Mouse (Mus musculus): ENCODE data around the gene Kirrel.
A peak's percentile ranks its signal among the peaks of the same experiment; 100 is the strongest.
"Not testable (repeated sequence)": the region's sequence is repeated elsewhere in the genome, so short reads cannot be mapped to it uniquely, and the experiment has no call there.

Gene Kirrel

GRCm38 (mm10) chr3:87131694-87132347, 42.7 kb downstream of the Kirrel start:
- DNase-seq: no peak

DNA sequence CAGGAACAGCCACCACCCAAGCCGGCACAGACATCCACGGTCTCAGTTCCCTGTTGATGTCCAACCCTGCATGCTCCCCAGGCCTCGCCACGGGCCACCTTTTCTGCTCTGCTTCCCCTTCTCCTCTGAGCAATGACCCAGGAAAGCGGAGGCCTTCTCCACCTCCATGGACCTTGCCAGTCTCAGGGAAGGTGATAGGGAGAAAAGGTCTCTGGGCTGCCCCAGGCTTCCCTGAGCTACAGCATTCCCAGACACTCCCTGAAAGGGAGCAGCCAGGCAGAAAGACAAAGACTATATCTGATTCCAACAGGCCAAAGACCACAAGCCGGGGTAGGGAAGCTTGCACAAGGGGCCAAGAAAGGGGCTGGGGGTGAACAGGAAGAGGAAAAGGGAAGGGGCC, 43.6 kb downstream of the Kirrel start:
- no peak for DNase-seq

DNA sequence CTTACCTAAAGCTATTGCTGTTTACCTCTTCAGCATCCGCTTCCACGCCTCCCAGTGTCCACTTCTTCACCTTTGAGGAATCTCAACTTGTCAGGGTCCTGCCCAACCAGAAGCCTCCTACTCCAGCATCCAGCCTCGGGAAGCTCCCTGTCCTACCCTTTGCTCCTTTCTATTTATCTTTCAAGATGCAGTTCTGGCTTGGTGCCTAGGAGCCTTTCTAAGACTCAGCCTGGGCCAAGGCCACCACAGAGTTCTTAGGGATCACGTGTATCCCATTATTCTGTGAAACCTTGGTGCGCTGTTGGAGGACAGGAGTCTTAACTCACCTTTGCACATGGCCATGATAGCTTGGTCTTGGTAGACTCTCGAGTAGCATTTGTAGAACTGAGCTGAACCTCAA, 50.8 kb downstream of the Kirrel start:
- DNase-seq: no peak

DNA sequence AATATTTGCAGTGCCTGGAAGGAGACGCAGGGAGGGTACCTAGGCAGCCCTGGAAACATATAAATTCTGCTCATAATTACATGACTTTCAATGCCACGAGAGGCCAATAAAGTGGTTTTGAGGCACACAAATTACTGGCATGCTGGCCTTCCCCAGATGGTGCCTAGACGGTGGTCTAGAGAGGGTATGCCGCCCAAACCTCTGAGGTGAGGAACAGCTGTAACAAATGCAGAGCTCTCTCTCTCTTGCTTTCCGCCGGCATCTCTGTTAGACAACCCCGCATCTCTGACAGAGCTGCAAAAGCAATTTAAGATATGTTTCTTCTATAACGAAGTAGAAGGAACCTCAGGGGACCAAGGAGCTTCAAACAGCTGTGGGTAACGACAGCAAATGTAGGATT, 56.3 kb downstream of the Kirrel start:
- no peak for DNase-seq

DNA sequence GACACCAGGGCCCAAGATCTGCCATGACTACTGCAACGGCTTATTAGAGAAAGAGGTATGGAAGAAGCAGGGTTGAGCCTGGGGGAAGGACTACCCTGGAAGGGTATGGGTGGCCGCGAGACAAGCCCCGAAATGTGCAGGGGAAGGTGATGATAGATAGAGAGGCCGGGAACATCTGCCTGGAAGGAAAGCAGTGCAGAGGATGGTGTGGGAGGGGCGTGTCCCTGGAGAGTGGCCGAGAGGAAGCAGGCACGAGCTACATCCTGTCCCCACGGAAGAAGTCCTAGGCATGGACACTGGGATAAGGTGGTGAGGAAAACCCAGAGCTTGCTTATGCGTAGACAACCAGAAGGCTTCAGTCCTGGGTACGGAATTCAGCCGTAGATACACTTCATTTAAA, 56.9 kb downstream of the Kirrel start:
- DNase-seq: no peak

GRCm38 (mm10) chr3:87115726-87116540, 58.6 kb downstream of the Kirrel start:
- DNase-seq: no peak

DNA sequence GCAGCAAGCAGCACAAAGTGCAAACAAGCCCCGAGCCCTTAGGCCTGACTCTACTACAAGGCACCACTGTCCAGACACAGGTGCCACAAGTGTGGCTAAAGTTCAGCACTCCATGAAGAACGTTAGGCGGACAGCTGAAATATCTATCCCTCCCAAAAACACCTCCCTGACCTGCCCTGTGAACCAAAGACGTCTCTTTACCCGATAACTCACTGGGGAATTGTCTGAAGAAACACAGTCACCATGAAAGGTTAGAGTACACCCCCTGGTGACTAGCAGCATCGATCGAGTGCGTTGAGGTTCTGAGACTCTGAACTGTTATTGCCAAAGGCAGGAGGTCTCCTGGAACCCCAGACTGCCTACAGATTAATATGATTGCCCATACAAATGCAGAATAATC, 59.3 kb downstream of the Kirrel start:
- no peak for DNase-seq

DNA sequence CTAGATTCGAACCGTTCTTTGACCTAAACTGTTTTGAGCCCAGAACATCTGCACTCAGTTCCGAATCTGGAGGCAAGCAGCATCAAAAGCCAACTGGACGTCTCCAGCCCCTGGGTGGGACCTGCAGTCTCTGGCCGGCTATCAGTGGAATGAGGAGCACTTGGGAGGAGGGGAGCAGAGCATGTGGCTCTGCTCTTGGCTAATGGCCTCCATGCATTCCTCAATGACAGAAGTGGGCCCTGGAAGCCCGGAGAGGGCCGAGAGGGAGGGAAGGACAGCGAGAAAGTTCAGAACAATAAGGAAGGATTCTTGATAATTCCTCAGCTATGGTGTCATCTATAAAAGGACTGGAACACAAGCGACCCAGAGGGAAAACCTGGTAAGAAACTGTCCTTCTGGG, 59.7 kb downstream of the Kirrel start:
- no peak for DNase-seq

- not testable (repeated sequence) for DNase-seq
Measured at GRCm38 (mm10) chr3:87113881-87114280, 60.7 kb downstream of the Kirrel start.

- no peak for DNase-seq
Measured at GRCm38 (mm10) chr3:87112264-87112663, 62.3 kb downstream of the Kirrel start.

DNA sequence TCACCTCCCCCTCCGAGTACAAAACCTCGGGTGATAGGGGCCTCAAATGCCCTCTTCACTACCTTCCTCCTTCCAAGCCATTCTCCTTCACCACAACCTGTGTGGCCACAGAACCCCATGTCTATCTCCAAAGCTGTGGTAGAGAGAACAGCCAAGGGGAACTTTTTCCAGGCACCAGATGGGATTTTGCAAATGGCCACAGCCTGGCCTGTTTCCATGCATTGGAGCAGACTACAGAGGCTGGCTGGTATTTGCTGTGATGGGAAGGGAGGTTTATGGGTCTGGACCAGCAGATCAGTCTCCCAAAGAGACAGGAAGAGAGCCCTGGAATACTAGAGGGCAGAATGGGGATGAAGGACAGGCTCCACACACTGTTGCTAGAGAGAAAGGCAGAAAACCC, 69.7 kb downstream of the Kirrel start:
- no peak for DNase-seq

DNA sequence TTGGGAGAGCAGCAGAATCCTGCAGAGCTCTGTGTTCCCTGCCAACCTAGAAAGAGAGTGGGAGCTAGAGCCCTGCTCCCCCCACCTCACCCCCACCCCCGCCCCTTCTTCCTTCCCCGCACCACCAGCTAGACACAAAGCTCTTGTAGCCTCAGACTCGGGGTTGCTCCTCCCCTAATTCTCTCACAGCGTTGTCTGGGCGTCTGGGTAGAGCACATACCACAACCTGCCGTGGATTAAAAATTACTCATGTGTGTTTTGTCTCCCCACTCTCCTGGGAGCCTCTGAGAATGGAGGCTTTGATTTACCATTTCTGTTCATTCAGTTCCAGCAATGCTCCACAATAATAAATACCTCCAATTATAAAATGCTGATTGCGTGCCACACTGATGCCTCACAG, 72.2 kb downstream of the Kirrel start:
- DNase-seq: no peak

DNA sequence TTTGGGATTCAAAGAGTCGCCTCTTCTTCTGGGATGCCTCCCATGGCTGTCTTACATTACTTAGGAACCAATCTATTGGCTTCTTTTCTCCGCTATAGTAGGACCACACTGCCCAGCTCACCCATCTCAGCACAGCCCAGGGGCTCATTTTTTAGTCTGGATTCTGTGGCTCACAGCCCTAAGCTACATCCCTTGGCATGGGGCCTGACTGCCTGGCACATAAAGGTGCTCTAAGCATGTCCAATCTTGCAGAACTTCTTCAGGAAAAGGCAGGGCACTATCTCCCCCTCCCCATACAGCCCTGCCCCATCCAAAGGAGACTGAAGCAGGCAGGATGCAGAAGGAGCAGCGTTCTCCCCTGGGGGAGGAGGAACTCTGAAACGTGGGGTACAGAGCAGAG, 73.6 kb downstream of the Kirrel start:
- DNase-seq: no peak

DNA sequence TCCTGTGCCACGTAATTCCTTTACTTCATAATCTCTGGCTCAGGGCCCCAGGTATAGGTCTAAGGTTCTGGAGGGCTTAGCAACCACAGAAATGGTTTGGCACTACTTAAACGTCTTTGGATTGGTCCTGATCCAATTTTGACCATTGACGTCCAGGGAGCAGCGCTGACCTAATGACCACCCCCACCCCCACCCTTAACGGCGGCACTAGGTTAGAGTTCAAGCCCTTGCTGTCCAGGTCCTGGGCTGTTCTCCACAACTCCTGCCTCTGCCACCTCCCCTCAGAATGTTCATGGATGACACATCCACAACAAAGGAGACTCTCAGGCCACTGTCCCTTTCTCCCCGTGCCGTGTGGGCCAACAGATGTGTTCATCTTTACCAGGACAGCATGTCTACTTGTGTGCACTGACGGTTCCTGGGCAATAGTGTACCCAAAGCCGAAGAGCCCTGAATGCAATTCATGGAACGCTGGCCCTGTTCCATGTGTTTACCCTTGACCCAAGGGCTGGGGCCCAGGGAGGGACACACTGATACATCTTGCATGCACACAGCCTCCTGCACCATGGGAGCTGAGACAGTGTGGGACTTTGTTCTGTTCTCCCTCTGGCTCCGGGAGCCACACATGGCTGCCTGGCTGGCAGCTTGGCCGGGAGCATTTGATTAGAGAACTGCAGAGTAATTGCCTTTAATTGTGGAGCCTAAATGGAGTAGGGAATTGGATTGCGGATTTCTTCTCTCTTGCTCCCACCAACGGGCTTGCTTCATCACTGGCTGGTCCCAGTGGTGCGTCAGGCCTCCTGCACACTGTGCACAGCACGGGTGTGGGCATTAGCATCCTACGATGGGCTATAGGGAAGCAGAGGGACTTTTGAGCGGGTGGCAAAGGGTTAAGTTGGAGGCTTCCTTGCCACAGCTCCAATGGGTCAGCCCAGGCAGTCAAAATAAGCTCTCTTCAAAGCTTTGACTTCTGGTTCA, 76.3 kb downstream of the Kirrel start:
- DNase-seq: no peak

GRCm38 (mm10) chr3:87097205-87097604, 77.3 kb downstream of the Kirrel start:
- DNase-seq: no peak

- peak; percentile 14 for DNase-seq
Measured at GRCm38 (mm10) chr3:87093718-87094117, 80.8 kb downstream of the Kirrel start.

GRCm38 (mm10) chr3:87089694-87090565, 84.6 kb downstream of the Kirrel start:
- peak; percentile 69 for DNase-seq

GRCm38 (mm10) chr3:87087146-87087545, 87.4 kb downstream of the Kirrel start:
- DNase-seq: no peak

GRCm38 (mm10) chr3:87082235-87082634, 92.3 kb downstream of the Kirrel start:
- DNase-seq: no peak

DNA sequence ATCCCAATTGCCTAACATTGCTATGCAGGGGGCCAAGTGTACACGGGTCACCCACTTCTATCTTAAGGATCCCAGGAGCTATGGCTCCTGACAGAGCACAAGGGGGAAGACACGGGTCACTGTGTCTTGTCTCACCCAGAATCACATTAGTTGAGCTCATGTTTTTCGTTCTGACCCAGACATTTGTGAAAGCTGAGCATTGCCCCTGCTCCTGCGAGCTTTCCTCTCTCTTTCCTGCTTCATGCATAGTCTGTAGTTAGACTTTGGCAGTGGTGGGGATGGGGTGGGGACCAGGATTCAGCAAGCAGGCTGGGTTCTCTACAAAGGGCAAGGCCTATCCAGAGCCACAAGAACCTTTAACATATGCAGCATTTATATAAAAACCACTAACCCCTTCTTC, 94.8 kb downstream of the Kirrel start:
- DNase-seq: no peak

GRCm38 (mm10) chr3:87079301-87079700, 95.2 kb downstream of the Kirrel start:
- DNase-seq: no peak

- no peak for DNase-seq
Measured at GRCm38 (mm10) chr3:87077681-87078080, 96.9 kb downstream of the Kirrel start.
